Comparison of ENCODE assay signal across 8 mouse cellular contexts in genomic region chr2:144166102-144166750, GRCm38 (mm10).
DNase-seq lines count a peak whose midpoint lies in the region; ATAC-seq and TF ChIP-seq lines count a peak whose summit lies in the region.

No protein-coding gene starts in this region.

- ATAC-seq in liver, embryonic 14.5 days (ENCODE audit: insufficient read depth): no peak

- H3K36me3 ChIP-seq in thymus, adult 2 months (ENCODE audit: control insufficient read depth, insufficient read depth, low read length): no peaks in the 10 kb centered on the region
- no peaks in the 10 kb centered on the region for H3K36me3 ChIP-seq in liver, embryonic 14.5 days (replicated peaks; ENCODE audit: control insufficient read depth, insufficient read depth, low read depth)

- 46% methylated on average over 12 of the region's 12 CpGs for WGBS in thymus, adult 2 months
- WGBS in liver, embryonic 14.5 days (ENCODE audit: insufficient replicate concordance): 28% methylated on average over 12 of the region's 12 CpGs

- no peak for TF ChIP-seq CTCF in thymus, adult 2 months (IDR thresholded peaks at IDR 0.05; ENCODE audit: borderline replicate concordance, control insufficient read depth, extremely low read depth, insufficient read depth, low read length, poor library complexity)
- no peak for TF ChIP-seq CTCF in liver, embryonic 14.5 days (IDR thresholded peaks at IDR 0.05; ENCODE audit: low read depth)

- TF ChIP-seq EP300 in liver, embryonic 14.5 days (IDR thresholded peaks at IDR 0.05; ENCODE audit: low read depth): no peak

- no peak overlapping the region for H3K9ac ChIP-seq in liver, embryonic 14.5 days (replicated peaks)

- H3K27ac ChIP-seq in thymus, adult 2 months (ENCODE audit: control insufficient read depth, insufficient read depth, low read length): peak overlapping the region; percentile 38; the same call in 1 of the 2 replicates
- no peak overlapping the region for H3K27ac ChIP-seq in liver, embryonic 14.5 days

- H3K4me1 ChIP-seq in thymus, adult 2 months (replicated peaks; ENCODE audit: control insufficient read depth, insufficient read depth, low read length): peaks cover 8% of the 10 kb centered on the region
- peaks cover 0 to 10% of the 10 kb centered on the region in 2 experiments; a peak in 2 of 4 replicates for H3K4me1 ChIP-seq in liver, embryonic 14.5 days (replicated peaks; ENCODE audit: control insufficient read depth in 2 of 2, insufficient read depth in 2 of 2, low read length in 1 of 2)

- peak overlapping the region; percentile 59 for H3K4me2 ChIP-seq in liver, embryonic 14.5 days (ENCODE audit: low read depth)

- H3K27me3 ChIP-seq in thymus, adult 2 months (ENCODE audit: control insufficient read depth, insufficient read depth, low read length): no peaks in the 10 kb centered on the region
- H3K27me3 ChIP-seq in liver, embryonic 14.5 days (ENCODE audit: control insufficient read depth, insufficient read depth, low read length): no peaks in the 10 kb centered on the region; the same call in 1 of the 2 replicates

- no peaks in the 10 kb centered on the region for H3K9me3 ChIP-seq in liver, embryonic 14.5 days (ENCODE audit: control insufficient read depth, low read length)

- DNase-seq in embryo, embryonic 10.5 days (ENCODE audit: low spot score): peak; percentile 43
- no peak for DNase-seq in embryo, embryonic 11 days
- no peak for DNase-seq in thymus, adult 2 months
- DNase-seq in thymus, adult 18-20 months: no peak
- DNase-seq in liver, embryonic 14.5 days (ENCODE audit: low read depth in 3 of 3, low spot score in 3 of 3): no peak
- DNase-seq in urinary bladder, postnatal 4 days (ENCODE audit: low spot score in 2 of 2): no peak
- no peak for DNase-seq in gastrocnemius, postnatal 10 days
- no peak for DNase-seq in retina, embryonic 14.5 days (ENCODE audit: low spot score)

- H3K4me3 ChIP-seq in thymus, adult 2 months (ENCODE audit: control insufficient read depth, insufficient read depth, low read length): peak overlapping the region; percentile 89; the same call in 1 of the 2 replicates
- peak overlapping the region; percentile 54 to 55 for H3K4me3 ChIP-seq in liver, embryonic 14.5 days (ENCODE audit: insufficient read depth in 1 of 2, low read depth in 2 of 2, low read length in 2 of 2)

- no peak for TF ChIP-seq POLR2A in thymus, adult 2 months (IDR thresholded peaks at IDR 0.05; ENCODE audit: control insufficient read depth, extremely low read depth, insufficient read depth, low read length, poor library complexity)
